ENCODE assay signal across 18 mouse cellular contexts in genomic region chr9:43658186-43658585, GRCm38 (mm10).
"Had no signal": no experiment of that assay in that cellular context is flagged by ENCODE, and none has a peak within 500 bp of the region (broad histone marks: within the 10 kb centered on the region; RNA-seq: fewer than 3 reads in every experiment).

No protein-coding gene starts in this region.

- DNase-seq: gastrocnemius, adult 2 months; gastrocnemius, postnatal 10 days; gastrocnemius, postnatal 25 days; heart, adult 18-20 months; heart, postnatal 10 days; heart, postnatal 4 days; kidney, adult 18-20 months; kidney, adult 8-10 months; kidney, postnatal 10 days; kidney, postnatal 25 days; kidney, postnatal 4 days; layer of hippocampus, postnatal 36 days; liver; liver, embryonic 13.5 days had no signal

- ATAC-seq: hindbrain, embryonic 16.5 days; inflammation-experienced regulatory T-cells, adult 6 months; intestine, embryonic 15.5 days; intestine, postnatal 0 days had no signal
